Mouse (Mus musculus) lung, postnatal 0 days (tissue): ENCODE results near the gene Ect2.

Source experiments
- CTCF ChIP-seq: IDR thresholded peaks from 2 replicates; pipeline ENCODE4 v1.5.1; 2016; ENCODE audit warnings: antibody characterized with exemption, mild to moderate bottlenecking
- EP300 ChIP-seq: IDR thresholded peaks from 2 replicates; pipeline ENCODE4 v1.6.1; 2016; ENCODE audit warnings: antibody characterized with exemption, mild to moderate bottlenecking, control low read depth

DNA sequence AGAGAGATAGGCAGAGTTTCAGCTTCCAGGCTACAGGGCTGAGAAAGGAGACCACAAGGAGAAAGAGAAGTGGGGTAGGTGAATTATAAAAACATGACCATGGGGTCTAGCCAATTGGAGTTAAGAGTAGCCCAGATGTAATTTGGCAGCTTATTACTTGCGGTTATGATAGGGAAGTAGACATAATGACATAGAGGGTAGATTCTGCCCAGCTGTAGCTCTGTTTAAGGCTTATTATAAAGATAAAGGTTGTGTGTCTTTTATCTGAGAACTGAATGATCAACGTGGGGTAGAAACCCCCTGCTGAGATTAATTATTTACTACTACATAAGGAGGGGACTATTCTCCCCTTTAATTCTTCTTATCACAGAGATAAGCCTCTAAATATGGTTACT is 8.7 kb upstream of the Ect2 start:
- TF ChIP-seq CTCF (no peak), EP300 (no peak)
